Mouse (Mus musculus) right cerebral cortex, adult 2 months (tissue): Measurements from ENCODE around the gene Rhcg.

Source experiments
- DNase-seq, 2 experiments: peaks; one replicate each; pipeline ENCODE4 v3.0.0; 2021 to 2022; ENCODE audit warnings: low spot score in 2 of 2

The Rhcg gene

DNA sequence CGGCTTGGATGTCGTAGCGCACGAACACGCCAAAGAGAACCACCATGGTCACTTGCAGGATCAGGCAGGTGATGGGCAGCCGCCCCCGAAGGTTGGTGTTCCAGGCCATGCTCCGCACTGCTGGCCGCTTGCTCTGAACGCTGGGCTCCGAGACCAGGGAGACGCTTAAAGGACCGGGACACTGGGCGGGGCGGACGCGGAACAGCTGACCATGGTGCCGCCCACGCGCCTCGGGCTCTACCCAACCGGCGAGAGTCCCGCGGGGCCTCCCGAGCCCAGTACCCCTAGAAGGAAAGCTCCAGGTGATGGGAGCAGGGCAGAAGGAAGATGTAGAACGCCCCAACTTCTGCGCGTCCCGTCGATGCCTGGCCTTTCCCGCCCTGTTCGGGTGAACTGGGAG lies at the start of gene Rhcg:
TSS of gene Rhcg (minus strand) at position 240 of the 400 bp plus-strand sequence.
- DNase-seq = no peak

DNA sequence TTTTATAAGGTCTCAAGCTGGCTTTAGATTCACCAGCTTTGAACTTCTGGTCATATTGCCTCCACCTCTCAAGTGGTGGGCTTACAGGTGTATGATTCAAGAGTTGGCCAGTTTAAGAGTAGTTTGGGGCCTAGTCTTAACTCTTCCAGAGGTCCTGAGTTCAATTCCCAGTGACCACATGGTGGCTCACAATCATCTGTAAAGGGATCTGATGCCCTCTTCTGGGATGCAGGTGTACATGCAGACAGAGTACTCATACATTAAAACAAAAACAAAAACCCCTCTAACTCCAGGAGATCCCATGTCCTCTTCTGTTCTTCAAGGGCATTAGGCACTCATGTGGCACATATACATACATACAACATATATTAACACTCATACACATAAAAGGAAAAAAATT lies 49.2 kb upstream of the Rhcg start:
- no peak for DNase-seq

DNA sequence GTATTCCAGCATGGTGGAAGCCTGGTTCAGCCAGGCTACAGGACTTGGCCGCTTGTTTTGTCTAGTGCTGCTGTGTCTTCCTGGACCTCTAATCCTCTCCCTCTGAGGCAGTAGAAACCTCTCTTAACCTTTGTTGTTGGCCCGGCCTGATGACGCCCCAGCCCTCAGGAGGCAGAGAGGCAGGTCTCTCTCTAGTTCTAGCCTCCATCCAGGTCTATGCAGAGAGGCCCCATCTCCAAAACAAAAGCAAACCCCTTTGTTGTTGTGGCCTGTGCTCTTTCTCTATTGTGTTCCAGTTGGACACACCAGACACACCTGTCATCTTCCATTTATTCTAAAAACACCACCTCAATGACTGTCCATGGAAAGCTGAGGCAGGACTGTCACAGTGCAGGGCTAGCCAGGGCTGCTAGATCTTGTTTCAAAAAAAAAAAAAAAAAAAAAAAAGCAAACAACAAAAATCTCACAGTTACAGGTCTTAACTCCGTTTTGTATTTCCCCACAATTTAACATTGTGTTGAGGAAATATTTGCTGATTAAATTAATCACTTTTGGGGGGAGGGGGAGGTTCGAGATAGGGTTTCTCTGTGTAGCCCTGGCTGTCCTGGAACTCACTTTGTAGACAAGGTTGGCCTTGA lies 43.9 kb upstream of the Rhcg start:
- no peak for DNase-seq

DNA sequence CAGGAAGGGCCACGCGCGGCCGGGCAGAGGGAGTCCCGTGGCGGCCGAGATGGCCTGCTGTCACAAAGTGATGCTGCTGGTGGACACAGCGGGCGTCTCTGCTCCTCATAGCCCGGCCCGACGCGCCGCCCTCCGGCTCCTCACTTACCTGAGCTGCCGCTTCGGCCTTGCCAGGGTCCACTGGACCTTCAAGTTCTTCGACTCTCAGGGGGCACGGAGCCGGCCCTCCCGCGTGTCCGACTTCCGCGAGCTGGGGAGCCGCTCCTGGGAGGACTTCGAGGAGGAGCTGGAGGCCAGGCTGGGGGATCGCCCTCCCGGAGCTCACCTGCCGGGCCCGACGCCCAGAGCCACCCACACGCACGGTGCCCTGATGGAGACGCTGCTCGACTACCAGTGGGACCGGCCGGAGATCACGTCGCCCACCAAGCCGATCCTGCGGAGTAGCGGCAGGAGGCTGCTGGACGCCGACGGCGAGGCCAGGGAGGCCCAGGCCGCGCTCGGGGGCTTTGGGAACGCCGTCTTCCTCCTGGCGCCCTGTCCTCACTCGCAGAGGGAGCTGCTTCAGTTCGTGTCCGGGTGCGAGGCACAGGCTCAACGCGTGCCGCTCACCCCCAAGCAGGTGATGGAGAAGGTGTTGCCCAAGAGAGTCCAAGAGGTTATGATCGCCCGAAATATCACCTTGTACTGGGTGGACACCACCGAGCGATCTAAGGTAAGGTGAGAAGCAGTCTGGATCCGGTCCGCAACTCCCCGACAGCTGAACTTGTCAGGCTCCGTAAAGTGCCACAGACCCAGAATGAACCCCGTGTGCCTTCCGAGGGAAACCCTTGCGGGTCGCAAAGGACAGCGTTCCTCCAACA lies 43.1 kb upstream of the Rhcg start:
- no peak for DNase-seq

DNA sequence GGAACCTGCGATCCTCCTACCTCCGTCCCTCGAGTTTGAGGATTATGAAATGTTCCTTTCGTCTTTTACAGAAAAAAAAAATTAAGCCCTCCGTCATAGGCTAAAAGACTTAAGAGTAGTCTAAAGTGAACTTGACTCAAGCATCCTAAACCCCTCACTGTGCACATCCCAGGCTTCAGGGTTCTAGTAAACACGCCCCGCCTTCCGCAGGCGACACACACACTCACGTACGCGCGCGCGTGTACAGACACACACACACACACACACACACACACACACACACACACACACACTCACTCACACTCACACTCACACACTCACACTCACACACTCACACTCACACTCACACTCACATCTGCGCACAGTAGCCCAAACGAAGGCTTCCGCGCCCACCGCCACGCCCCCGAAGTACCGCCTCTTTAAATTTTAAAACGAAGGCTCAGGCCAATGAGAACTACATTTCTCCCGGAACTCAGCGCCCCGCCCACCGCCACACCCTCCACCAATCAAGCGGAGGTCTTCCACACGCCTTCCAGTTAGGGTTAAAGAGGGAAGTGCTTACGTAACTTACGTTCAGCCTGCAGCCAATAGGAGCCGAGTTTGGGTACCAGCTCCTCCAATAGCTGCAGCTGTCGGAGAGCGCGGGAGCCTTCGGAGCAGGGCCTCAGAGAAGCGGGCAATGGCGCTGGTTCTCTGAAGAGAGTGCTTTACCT lies 42.3 kb upstream of the Rhcg start, which contains the start of gene Ticrr:
TSS of gene Ticrr (plus strand) at position 619 of the 713 bp plus-strand sequence.
- DNase-seq = peak; percentile 95

DNA sequence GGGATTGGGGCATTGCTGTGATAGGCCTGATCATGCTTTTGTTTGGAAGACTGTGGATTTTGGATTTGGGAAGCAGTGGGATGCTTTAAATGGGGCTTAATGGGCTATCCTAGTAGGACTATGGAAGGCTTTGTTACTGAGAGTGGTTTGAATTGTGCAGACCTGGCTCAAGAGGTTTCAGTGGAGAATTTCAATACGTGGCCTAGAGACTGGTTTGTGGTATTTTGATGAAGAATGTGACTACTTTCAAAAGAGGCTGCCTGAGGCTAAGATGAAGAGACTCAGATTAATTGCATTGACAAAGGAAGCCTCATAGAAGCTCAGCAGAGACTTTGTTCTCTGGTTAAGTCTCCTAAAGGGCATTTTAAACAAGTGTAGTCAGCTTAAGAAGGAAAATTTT lies 37.1 kb upstream of the Rhcg start:
- no peak for DNase-seq

DNA sequence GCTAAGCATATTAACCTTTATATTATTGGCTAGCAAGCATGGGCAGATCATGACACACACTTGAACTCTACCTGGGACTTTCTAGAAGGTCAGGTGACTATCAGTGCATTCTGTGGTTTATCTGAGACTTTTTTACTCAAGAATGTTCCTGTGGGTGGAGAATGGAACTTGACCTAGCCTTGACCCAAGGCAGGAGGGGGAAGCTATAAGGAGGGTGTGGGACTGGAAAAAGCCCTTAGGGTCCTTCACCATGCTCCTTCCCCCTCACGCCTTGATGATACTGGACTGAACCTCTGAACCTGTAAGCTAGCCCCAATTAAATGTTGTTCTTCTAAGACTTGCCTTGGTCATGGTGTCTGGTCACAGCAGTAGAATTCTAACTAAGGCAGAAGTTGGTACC lies 36.7 kb upstream of the Rhcg start:
- DNase-seq = no peak

DNA sequence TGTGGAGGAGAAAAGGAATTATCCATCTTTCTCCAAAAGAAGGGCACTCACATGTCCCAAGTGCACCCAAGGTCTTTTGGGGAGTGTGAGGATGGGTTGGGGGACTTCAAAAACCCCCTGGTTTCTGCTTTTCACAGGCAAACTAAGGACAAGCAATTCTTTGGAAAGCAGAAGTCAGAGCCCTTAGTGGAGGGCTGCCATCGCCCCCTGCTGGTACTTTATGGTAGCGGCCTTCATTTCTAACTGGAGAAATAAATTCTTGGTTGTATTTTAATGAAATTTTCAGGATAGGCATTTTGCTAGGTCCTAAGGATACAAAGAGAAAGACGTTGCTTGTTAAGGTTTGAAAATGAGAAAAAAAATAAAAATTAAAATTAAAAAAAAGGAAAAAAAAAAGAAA lies 31.5 kb upstream of the Rhcg start:
- DNase-seq = peak; percentile 75 to 76

DNA sequence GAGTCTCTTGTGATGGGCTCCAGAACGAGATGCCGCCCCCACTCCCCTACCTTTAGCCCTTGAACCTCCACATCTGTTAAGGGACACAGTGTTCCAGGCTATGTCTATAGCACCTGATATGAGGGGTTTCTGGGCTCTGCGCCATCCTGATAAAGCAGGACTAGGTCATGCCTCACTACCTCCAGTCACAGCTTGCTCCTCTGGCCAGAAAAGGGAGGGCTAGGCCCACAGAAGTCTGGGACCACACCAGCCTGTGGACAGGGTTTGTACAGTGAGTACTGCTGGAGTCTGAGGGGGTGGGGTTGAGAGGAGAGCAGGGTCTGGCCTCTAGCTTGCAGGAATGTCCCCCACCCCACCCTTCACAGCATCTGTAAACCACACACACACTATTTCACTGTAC lies 29.8 kb upstream of the Rhcg start:
- no peak for DNase-seq

DNA sequence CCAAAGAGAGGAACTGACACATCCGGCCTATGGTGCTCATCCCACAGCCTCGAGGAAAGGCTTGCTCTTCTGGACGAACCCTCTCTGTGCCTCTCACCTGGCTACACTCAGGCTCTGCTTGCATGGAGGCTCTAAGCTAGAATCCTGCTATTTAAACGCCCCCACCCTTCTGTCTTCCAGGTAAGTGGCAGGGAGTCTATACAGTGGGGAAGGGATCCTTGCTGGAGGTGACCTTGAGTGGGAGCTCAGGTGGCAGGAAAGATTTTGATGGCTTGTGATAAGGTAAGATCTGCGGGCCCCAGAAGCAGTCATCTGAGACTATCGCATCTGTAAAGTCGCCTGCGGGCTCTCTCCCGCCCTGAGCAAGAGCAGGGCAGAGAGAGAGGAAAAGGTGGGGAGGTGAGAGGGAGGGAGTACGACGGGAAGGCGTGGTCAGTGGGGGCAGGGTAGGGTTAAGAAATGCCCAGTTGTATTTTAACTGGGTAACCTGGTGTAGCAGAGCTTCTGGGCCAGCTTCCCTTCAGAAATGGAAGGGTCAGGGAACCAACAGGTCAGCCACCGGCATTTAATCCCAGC lies 14.4 kb upstream of the Rhcg start:
- DNase-seq = no peak

DNA sequence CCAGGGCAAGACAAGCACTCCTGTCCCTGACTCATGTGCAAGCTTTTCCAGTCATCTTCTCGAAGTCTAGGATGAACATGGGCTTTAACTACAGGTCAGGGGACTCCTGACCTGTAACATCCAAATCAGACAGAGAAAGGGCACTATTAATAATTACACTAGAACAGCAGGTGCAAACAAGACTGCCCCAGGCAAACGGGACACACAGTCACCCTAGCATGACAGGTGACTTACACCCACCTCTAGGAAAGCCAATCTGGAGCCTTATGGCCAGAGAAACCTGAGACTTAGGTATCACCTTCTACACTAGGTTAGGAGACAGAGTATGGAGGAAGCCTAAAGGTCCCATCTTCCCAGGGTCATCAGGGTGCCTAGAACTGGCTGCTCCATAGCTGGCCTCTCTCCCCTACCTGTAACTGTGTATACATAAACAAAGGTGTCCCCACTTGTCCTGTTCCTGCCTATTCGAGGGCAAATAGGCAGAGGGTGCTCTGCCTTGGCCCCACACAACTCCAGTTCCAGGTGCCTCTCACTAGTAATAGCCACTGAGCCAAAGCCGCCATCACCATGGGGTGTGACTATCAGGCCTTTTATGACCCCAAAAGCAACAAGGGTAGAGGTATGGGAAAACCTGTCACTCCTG lies 10.9 kb upstream of the Rhcg start:
- DNase-seq = no peak

DNA sequence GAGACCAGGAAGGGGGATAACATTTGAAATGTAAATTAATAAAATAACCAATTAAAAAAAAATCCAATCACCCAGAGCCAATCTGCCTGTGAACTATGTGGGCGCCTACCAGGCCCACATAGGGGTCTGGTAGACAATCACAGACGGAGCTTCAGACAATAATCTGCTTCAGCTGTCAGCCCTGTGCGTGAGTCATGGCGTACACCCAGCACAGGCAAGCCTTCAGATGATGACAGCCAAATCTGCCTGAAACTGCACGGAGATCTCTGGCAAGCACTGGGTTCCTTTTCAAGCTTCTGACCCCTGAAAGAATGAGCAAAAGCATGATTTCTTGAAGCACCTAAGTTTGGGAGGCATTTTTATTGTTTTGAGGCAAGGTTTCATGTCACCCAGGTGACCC lies 8.7 kb upstream of the Rhcg start:
- DNase-seq = no peak

DNA sequence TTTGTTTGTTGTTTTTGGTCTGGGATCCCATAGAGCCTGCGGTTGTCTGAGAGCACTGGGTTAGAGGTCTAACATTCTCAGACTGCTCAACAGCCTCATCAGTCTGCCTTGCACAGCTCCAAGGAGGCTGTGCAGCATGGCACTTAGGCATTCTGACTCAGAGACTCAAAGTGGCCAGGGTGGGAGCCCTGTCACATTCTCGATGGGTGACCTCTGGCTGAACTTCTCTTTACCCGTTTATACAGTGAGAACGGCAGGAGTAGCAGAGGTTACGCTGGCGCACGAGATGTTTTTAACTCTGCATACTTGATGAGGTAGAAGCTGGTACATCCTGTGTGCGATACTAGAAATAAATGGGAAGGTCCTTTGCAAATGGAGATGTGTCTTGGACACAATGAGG lies 5.6 kb upstream of the Rhcg start:
- no peak for DNase-seq

DNA sequence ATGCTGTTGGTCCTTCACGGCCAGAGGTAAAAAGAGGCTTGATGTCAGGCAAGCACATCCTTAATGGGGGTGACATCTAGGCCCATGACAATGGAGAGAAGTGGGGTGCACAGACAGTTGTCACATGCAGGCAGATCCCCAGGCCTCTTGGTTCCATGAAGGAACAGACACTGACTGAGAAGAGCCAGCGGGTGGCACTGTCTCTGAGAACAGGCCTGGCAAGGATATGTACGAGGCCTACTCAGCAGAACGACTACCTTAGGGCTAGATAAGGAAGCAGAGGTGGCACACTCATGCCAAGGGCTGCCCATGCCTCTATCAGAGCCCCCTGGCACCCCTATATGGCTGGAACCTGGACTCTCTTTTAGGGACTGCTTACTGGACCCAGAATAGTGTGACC lies 2.0 kb upstream of the Rhcg start:
- DNase-seq = no peak

DNA sequence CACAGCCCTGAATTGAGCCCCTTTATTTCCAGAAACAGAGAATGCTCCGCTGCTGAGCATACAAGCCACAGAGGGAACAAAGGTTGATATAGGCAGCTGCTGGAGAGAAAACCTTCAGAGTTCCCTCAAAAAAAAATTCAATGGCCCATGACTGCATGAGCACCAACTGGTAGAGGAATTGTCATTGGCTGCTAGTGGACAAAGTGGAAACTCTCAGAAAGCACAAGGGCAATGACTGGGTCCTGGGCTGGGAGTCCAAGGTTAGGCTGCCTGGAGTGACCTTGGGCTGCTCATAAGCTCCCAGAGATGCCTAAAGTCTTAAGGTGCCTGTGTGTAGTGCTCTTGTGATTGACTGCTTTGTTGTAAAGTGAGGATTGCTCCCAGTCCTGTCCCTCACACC lies 1.5 kb downstream of the Rhcg start:
- DNase-seq = no peak

DNA sequence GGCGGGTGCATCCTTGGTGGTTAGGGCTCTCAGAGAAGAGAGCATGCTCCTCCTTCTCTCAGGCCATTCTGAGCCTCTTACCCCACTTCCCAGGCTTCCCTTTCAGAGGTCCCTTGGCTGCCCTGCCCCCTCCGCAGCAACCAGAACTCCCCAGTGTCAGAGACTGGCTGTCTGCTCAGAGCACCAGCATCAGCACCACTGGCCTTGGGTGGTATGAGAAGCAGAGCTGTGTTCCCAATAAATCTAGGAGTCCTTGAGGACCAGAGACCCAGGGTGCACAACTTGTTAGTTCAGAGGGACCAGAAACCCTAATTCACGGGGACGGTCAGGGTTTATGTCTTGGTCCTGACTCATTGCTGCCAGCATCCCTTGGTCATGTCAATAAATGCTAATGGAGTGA lies 2.4 kb downstream of the Rhcg start:
- DNase-seq = no peak

DNA sequence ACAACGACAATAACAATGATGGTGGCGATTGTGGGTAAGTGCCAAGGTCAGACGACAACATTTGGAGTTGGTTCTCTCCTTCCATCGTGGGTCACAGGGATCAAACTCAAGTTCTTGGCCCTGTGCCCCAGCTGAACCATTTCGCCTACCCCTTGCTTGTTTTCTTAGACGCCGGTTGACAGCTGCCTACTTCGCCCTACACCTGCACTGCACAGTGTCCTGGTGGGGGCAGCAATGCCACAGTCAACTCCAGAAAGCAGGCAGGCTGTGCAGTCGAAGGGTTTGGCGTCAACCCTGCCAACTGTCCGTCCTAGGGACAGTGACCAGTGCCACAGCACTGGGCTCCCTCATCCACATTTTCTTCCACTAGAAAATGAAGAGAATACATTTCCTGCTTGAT lies 4.1 kb downstream of the Rhcg start:
- no peak for DNase-seq

DNA sequence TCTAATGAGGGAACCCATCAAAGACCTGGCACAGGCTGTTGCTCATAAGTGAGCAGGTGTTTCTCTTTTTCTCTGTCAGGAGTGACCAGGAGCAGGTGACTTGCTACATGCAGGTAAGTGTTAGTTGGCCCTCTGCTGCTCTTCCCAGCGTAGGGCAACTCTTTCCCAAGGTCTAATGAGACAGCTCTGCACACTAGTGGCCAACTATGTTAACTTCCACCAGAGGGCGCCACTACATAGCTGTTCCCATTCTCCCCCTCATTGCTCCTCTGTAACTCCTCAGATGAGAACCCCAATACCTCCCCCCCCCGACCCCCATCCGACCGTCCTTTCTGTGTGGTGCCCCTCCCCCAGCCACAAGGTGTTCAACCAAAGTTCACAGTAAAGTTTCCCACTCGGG lies 4.7 kb downstream of the Rhcg start:
- peak; percentile 70 to 73 for DNase-seq

DNA sequence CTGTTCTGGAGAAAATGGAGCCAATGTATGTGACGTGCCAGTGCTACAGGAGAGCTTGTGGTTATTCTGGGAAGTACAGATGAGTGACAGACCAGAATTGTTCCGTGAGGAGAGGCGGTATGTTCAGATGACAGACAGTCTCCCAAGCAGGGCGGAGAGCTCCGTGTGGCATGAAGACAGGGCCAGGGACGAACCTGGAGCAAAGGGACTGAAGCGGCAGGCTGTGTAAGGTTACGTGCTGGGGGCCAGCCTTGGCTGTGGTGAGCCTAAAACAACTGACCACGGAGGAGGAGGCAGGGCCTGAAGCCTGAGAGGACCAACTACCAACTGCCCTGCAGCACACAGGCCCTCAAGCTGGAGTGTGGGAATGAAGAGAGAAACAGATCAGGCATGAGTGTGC lies 5.6 kb downstream of the Rhcg start:
- DNase-seq = no peak

DNA sequence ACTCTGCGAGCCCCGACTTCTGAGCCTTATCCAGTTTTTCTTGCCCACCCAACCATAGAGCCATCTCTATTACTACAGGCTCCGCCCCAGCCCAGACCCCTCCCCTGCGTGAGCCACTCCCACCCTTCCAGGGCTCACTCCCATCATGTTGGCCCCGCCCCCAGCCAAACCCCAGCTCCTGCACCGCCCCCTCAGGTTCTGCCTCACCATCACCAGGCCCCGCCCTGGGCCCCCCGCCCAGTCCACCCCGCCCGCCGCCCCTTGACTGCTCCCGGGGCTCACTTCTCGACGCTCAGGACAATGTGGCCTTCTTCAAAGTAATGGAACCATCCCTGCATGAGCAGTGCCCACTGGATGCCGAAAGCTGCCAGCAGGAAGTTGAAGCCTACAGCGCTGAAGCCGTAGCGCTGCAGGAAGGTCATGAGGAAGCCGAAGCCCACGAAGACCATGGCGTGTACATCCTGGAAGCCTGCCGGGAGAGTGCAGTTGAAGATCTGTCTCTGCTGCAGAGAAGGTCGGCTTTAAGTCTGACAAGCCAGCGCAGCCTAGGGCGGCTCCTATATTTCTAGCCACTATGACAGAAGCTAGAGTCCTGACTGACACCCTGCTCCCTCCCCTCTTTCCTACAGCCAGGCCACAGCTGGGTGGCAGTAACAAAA lies 10.1 kb downstream of the Rhcg start:
- DNase-seq = no peak

DNA sequence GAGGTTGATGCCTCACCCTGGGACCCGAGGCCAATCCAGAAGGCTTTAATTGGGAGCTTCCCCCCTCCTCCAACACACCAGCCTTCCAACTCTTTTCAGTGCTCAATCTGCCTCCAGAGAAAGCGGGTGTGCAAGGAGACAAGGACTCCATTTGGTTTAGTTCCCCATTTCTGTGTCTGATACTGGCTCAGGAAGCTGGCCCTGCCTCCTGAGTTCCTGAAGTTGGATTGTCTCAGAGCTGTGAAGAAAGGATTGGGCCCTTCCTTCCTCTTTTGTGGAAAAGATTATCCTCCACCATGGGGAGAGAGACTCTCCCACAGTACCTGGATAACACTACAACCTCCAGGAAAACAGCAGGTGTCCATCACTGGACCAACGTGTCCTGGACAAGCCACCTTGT lies 10.7 kb downstream of the Rhcg start:
- DNase-seq = no peak
